In the genomic region with DNA sequence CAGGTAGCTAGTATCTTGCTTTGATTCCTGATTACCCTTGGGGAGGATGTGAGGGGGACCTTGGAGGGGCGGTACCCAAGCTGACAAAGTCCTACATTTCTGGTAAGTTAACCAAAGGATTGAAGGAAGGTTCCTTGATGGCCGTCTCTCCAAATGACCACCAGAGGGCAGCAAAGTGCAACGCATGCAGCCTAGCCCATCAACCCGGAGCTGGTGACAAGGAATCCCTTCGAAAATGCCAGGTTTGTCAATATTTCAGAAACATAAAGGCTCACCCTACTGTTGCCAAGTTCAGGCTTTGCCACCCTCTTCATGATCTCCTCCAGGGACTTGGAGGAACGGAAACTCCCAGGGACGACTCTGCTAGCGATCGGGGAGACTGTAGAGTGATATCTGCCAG, we compare ENCODE assay signal across 8 mouse cellular contexts. TPM values are rescaled to one million over a fixed set of nuclear protein-coding genes. Genes with fewer than 3 reads are reported as not detected.
DNase-seq lines count a peak whose midpoint lies in the region; ATAC-seq and TF ChIP-seq lines count a peak whose summit lies in the region.

No protein-coding gene starts in this region.

- ATAC-seq in kidney, embryonic 14.5 days (ENCODE audit: low FRiP score, low TSS enrichment), result no peak
- no peak for ATAC-seq in hindbrain, postnatal 0 days
- peak; percentile 53; the same call in 1 of the 2 replicates for ATAC-seq in midbrain, embryonic 13.5 days

- 27% methylated on average over 9 of the region's 9 CpGs for WGBS in kidney, embryonic 14.5 days
- WGBS in hindbrain, postnatal 0 days, result 16% methylated on average over 9 of the region's 9 CpGs
- 22% methylated on average over 9 of the region's 9 CpGs for WGBS in midbrain, embryonic 13.5 days
- 17% methylated on average over 9 of the region's 9 CpGs for WGBS in small intestine, adult 2 months

- H3K9ac ChIP-seq in kidney, embryonic 14.5 days (ENCODE audit: low read depth, low read length), result no peak overlapping the region
- no peak overlapping the region for H3K9ac ChIP-seq in hindbrain, postnatal 0 days (replicated peaks; ENCODE audit: low read length)
- no peak overlapping the region for H3K9ac ChIP-seq in midbrain, embryonic 13.5 days (replicated peaks)

- H3K4me1 ChIP-seq in kidney, embryonic 14.5 days (ENCODE audit: control insufficient read depth, insufficient read depth, low read length), result no peaks in the 10 kb centered on the region
- 0 out of 2 replicates have a peak, but pooled peaks cover 3% of the 10 kb centered on the region for H3K4me1 ChIP-seq in hindbrain, postnatal 0 days (ENCODE audit: insufficient read depth, low read length)
- no peaks in the 10 kb centered on the region for H3K4me1 ChIP-seq in midbrain, embryonic 13.5 days (replicated peaks)
- no peaks in the 10 kb centered on the region for H3K4me1 ChIP-seq in small intestine, adult 2 months (ENCODE audit: control insufficient read depth, insufficient read depth, insufficient read length, low read length)

- no peak overlapping the region for H3K27ac ChIP-seq in kidney, embryonic 14.5 days (ENCODE audit: low read depth, low read length)
- no peak overlapping the region for H3K27ac ChIP-seq in hindbrain, postnatal 0 days
- no peak overlapping the region for H3K27ac ChIP-seq in midbrain, embryonic 13.5 days
- H3K27ac ChIP-seq in small intestine, adult 2 months (ENCODE audit: insufficient read depth, low read depth, low read length), result no peak overlapping the region

- peaks cover 4% of the 10 kb centered on the region; the same call in 1 of the 2 replicates for H3K27me3 ChIP-seq in kidney, embryonic 14.5 days (ENCODE audit: control insufficient read depth, insufficient read depth, low read length)
- H3K27me3 ChIP-seq in hindbrain, postnatal 0 days (ENCODE audit: insufficient read depth, low read length), result no peaks in the 10 kb centered on the region
- peaks cover 34% of the 10 kb centered on the region; the same call in 1 of the 2 replicates for H3K27me3 ChIP-seq in midbrain, embryonic 13.5 days
- no peaks in the 10 kb centered on the region for H3K27me3 ChIP-seq in small intestine, adult 2 months (ENCODE audit: control insufficient read depth, insufficient read depth, low read length)

- intact Hi-C loops in left cerebral cortex, postnatal 14 days (cut with DNase I), result loop anchor here (2.0 to 10.0 kb wide), 4 partner anchors 82 to 515 kb away; no protein-coding TSS in a partner anchor

- peak; percentile 98 for TF ChIP-seq CTCF in hindbrain, postnatal 0 days (IDR thresholded peaks at IDR 0.05; ENCODE audit: low read depth)
- TF ChIP-seq CTCF in small intestine, adult 2 months (IDR thresholded peaks at IDR 0.05; ENCODE audit: extremely low read depth, insufficient read length, insufficient replicate concordance, low read depth, low read length), result peak; percentile 99

- H3K36me3 ChIP-seq in kidney, embryonic 14.5 days (ENCODE audit: control insufficient read depth, insufficient read depth, low read length), result no peaks in the 10 kb centered on the region
- H3K36me3 ChIP-seq in hindbrain, postnatal 0 days (ENCODE audit: insufficient read depth, low read length), result no peaks in the 10 kb centered on the region
- H3K36me3 ChIP-seq in midbrain, embryonic 13.5 days, result no peaks in the 10 kb centered on the region
- no peaks in the 10 kb centered on the region for H3K36me3 ChIP-seq in small intestine, adult 2 months (ENCODE audit: control insufficient read depth, insufficient read depth, low read length)

- DNase-seq in kidney, adult 11 months, result peak; percentile 33
- DNase-seq in cerebellum, postnatal 4 days (ENCODE audit: low spot score in 2 of 2), result peak; percentile 66 to 82
- DNase-seq in gastrocnemius, postnatal 10 days, result peak; percentile 72
- peak; percentile 92 for DNase-seq in hindbrain, postnatal 0 days (ENCODE audit: low spot score)
- DNase-seq in left cerebral cortex, postnatal 14 days (ENCODE audit: low spot score in 2 of 2), result peak; percentile 86 to 90

- no peak overlapping the region for H3K4me2 ChIP-seq in kidney, embryonic 14.5 days (replicated peaks; ENCODE audit: low read depth, low read length)
- H3K4me2 ChIP-seq in hindbrain, postnatal 0 days (ENCODE audit: low read depth, low read length), result peak overlapping the region; percentile 36
- no peak overlapping the region for H3K4me2 ChIP-seq in midbrain, embryonic 13.5 days (replicated peaks)

- H3K9me3 ChIP-seq in kidney, embryonic 14.5 days (ENCODE audit: control insufficient read depth, low read length), result no peaks in the 10 kb centered on the region
- H3K9me3 ChIP-seq in hindbrain, postnatal 0 days (ENCODE audit: low read length), result no peaks in the 10 kb centered on the region
- no peaks in the 10 kb centered on the region; the same call in 1 of the 2 replicates for H3K9me3 ChIP-seq in midbrain, embryonic 13.5 days

- TF ChIP-seq POLR2A in small intestine, adult 2 months (IDR thresholded peaks at IDR 0.05; ENCODE audit: low read depth, low read length), result no peak

- no peak overlapping the region for H3K4me3 ChIP-seq in kidney, embryonic 14.5 days (ENCODE audit: low read length)
- H3K4me3 ChIP-seq in hindbrain, postnatal 0 days (ENCODE audit: low read length), result no peak overlapping the region
- no peak overlapping the region for H3K4me3 ChIP-seq in midbrain, embryonic 13.5 days (replicated peaks)
- no peak overlapping the region for H3K4me3 ChIP-seq in small intestine, adult 2 months (ENCODE audit: low read depth, low read length)

RNA-seq across cellular contexts. Expression of a gene that starts 10.5 kb away (rescaled TPM):
- 5.2 and 6.4 TPM in 2 replicates for polyA plus RNA-seq in kidney, embryonic 14.5 days (2014; fragmentation: Nextera tagmentation; extraction: Ambion mirVana)
- total RNA-seq in gastrocnemius, postnatal 10 days (2021), result 10 to 100 TPM; 23.0 to 26.8 TPM
- 53.2 and 60.5 TPM in 2 replicates for total RNA-seq in hindbrain, postnatal 0 days (2014; rRNA removed)
- 143 and 153 TPM in 2 replicates for polyA plus RNA-seq in hindbrain, postnatal 0 days (2015; fragmentation: Nextera tagmentation; extraction: Ambion mirVana)
- total RNA-seq in left cerebral cortex, postnatal 14 days (2021), result 10 to 100 TPM; 58.2 to 63.1 TPM
- 28.3 and 30.5 TPM in 2 replicates for polyA plus RNA-seq in midbrain, embryonic 13.5 days (2015; fragmentation: Nextera tagmentation; extraction: Ambion mirVana)
- 4.9 and 16.0 TPM in 2 replicates for polyA plus RNA-seq in small intestine, adult 2 months (2012; rRNA removed)

RNA-seq across cellular contexts. Expression of a gene that starts 15.9 kb away (rescaled TPM):
- polyA plus RNA-seq in kidney, embryonic 14.5 days (2014; fragmentation: Nextera tagmentation; extraction: Ambion mirVana), result not detected in 2 replicates
- total RNA-seq in gastrocnemius, postnatal 10 days (2021), result not detected
- total RNA-seq in hindbrain, postnatal 0 days (2014; rRNA removed), result not detected in 2 replicates
- polyA plus RNA-seq in hindbrain, postnatal 0 days (2015; fragmentation: Nextera tagmentation; extraction: Ambion mirVana), result not detected in 2 replicates
- not detected for total RNA-seq in left cerebral cortex, postnatal 14 days (2021)
- not detected in 2 replicates for polyA plus RNA-seq in midbrain, embryonic 13.5 days (2015; fragmentation: Nextera tagmentation; extraction: Ambion mirVana)
- not detected in 2 replicates for polyA plus RNA-seq in small intestine, adult 2 months (2012; rRNA removed)

RNA-seq across cellular contexts. Expression of a gene that starts 33.3 kb away (rescaled TPM):
- polyA plus RNA-seq in kidney, embryonic 14.5 days (2014; fragmentation: Nextera tagmentation; extraction: Ambion mirVana), result not detected in 2 replicates
- 1 to 10 TPM in 1 of 2 experiments, under 1 TPM in 1; 0.40 to 1.1 TPM for total RNA-seq in gastrocnemius, postnatal 10 days (2021)
- 96.8 and 111 TPM in 2 replicates for total RNA-seq in hindbrain, postnatal 0 days (2014; rRNA removed)
- 202 and 222 TPM in 2 replicates for polyA plus RNA-seq in hindbrain, postnatal 0 days (2015; fragmentation: Nextera tagmentation; extraction: Ambion mirVana)
- total RNA-seq in left cerebral cortex, postnatal 14 days (2021), result 100 to 1,000 TPM; 873 to 922 TPM
- polyA plus RNA-seq in midbrain, embryonic 13.5 days (2015; fragmentation: Nextera tagmentation; extraction: Ambion mirVana), result 8.9 and 10.0 TPM in 2 replicates
- polyA plus RNA-seq in small intestine, adult 2 months (2012; rRNA removed), result 0.37 and 0.63 TPM in 2 replicates

RNA-seq across cellular contexts. Expression of a gene that starts 50.0 kb away (rescaled TPM):
- polyA plus RNA-seq in kidney, embryonic 14.5 days (2014; fragmentation: Nextera tagmentation; extraction: Ambion mirVana), result 0.31 and 0.41 TPM in 2 replicates
- total RNA-seq in gastrocnemius, postnatal 10 days (2021), result under 1 TPM; 0.47 to 0.63 TPM
- total RNA-seq in hindbrain, postnatal 0 days (2014; rRNA removed), result 146 and 153 TPM in 2 replicates
- 18.3 and 19.9 TPM in 2 replicates for polyA plus RNA-seq in hindbrain, postnatal 0 days (2015; fragmentation: Nextera tagmentation; extraction: Ambion mirVana)
- total RNA-seq in left cerebral cortex, postnatal 14 days (2021), result 100 to 1,000 TPM; 151 to 168 TPM
- 5.1 and 5.8 TPM in 2 replicates for polyA plus RNA-seq in midbrain, embryonic 13.5 days (2015; fragmentation: Nextera tagmentation; extraction: Ambion mirVana)
- polyA plus RNA-seq in small intestine, adult 2 months (2012; rRNA removed), result 0.14 and 0.18 TPM in 2 replicates

Comparison
In these comparisons a context has a peak if more than half of its experiments do, and no peak if none do; other contexts are left out.
1. DNase-seq: peak in every context shown above with its lines; median percentile 92 in hindbrain, postnatal 0 days; 88 in left cerebral cortex, postnatal 14 days; 74 in cerebellum, postnatal 4 days; 72 in gastrocnemius, postnatal 10 days; 33 in kidney, adult 11 months.
2. RNA of a gene that starts 33.3 kb away (polyA plus RNA-seq): 202 to 222 TPM in hindbrain, postnatal 0 days; 8.9 to 10.0 TPM in midbrain, embryonic 13.5 days, 0.37 to 0.63 TPM in small intestine, adult 2 months and not detected in kidney, embryonic 14.5 days; every median in the first group is over 10 times any median in the second.